Mouse (Mus musculus) retina, adult 2 months (tissue): ENCODE measurements at regions not wholly inside any gene's neighbourhood (a gene's known extent, or its start where the extent isn't known, plus 50 kb on each side); places are given as distances from the start of the nearest gene placed in this dataset.
A peak's percentile ranks its signal among the peaks of the same experiment; 100 is the strongest.

Source experiments
- DNase-seq: peaks from one replicate; pipeline ENCODE4 v3.0.0-alpha.2; 2012; ENCODE audit warnings: low read depth, low spot score

- no peak for DNase-seq
Measured at GRCm38 (mm10) chr19:14035371-14035770, 122.0 kb downstream of the Olfr1505 start.

- no peak for DNase-seq
Measured at GRCm38 (mm10) chr19:14035785-14036184, 122.5 kb downstream of the Olfr1505 start.

- DNase-seq: no peak
Measured at GRCm38 (mm10) chr19:14036750-14037149, 123.4 kb downstream of the Olfr1505 start.

- no peak for DNase-seq
Measured at GRCm38 (mm10) chr19:14042753-14043152, 129.4 kb downstream of the Olfr1505 start.

- no peak for DNase-seq
Measured at GRCm38 (mm10) chr19:14045456-14045855, 132.1 kb downstream of the Olfr1505 start.

- no peak for DNase-seq
Measured at GRCm38 (mm10) chr19:14052052-14052451, 138.7 kb downstream of the Olfr1505 start.

DNA sequence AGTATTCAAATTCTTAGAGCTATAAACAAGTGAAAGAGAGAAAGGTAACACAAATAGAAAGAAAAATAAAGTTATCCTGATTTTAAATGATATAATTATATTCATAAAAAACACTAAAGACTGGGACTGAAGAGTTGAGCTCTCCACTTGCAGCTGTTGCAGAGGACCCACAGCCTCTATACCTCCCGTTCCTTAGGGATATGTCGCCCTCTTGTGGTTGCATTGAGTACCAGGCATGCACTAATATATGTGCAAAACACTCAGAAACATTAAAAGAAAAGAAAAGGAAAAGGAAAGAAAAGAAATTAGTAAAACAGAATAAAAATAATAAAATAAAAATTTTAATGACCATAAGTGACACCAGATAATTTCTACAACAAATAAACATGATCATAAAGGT, 167.2 kb downstream of the Olfr1505 start:
- DNase-seq: no peak

GRCm38 (mm10) chr19:14084726-14085125, 171.4 kb downstream of the Olfr1505 start:
- DNase-seq: no peak

DNA sequence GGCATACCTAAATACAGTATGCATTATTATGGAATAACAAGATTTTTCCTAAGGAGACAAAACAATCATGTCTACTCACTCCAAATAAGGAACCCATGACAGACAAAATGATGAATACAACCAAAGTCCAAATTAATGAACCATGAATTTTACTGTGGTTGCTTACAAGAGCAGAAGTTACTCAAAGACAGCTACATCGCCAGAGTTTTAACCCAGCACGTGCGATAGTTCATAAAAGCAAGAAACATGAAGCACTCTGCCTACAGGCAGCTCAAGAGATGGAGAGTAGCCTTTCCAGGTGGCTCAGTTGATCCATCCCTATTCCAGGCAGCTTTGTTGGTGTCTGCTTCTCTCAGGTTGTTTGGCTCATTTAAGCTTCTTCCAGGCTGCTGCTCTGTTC, 176.8 kb downstream of the Olfr1505 start:
- no peak for DNase-seq

DNA sequence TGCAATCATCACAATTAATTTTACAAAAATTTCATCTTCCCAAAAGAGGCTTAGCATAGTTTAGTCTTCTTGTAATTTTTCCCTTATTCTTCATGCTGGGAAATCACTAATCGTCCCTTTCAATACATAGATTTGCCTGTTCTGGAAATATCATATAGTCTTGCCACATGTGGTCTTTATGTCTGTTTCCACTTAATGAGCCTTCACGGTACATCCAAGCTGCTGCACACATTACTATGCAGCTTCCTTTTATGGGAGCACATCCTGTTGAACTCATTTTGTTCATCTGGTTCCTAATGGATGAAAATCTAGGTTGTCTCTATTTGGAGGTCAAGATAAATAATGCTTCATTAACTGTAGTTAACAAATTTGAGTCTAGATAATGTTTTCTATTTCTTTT, 180.9 kb downstream of the Olfr1505 start:
- no peak for DNase-seq

DNA sequence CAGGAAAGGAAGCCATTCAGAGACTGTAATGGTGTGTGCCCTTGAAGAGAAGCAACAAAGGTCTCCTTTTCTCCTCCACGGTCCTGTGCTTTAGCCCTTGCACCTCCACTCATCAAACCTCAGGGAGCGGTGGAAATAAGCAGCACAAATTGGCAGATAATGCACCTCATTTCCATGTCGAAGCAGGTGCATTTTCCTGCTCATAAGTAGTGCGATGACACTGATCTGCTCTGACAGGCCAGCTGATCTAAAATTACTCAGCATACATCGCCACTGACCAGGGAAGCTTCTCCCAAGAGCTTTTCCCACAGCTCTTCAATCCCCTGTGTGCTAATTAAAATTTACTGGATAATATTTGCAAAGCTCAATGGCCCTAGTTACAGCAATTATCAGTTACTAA, 182.9 kb downstream of the Olfr1505 start:
- peak; percentile 16 for DNase-seq

GRCm38 (mm10) chr19:14109091-14109490, 195.8 kb downstream of the Olfr1505 start:
- no peak for DNase-seq

DNA sequence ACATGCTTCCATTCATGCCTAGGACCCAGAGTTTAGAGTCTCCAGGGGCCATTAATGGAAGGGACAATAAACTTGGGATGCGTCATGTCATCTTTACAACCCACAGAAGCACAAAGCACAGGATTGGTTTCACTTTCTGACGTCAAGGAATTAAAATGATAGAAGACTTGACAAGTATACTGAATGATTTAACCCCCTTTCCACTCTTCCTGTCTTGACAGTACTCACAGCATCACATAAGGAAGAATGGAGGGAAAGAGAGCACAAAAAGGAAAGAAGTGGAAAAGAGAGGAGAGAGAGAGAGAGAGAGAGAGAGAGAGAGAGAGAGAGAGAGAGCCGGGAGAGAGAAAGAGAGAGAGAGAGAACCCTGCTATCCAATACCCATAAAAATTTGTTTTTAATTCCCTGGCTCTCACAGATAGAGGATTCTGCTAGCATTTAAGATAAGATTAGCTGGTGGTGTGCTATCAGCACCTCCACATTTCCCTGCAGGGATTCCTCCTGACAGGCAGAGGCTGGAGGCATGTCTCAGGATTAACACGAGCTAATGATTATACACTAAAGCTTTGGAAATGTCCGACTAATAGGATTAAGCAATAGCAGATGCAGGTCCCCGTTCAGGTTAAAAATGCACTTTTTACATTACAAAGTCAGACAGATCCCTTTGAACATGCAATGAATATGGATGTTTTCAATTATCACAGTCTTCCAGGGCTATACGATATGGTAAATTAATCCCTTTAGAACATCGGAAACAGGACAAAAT, 210.2 kb downstream of the Olfr1505 start:
- DNase-seq: no peak

DNA sequence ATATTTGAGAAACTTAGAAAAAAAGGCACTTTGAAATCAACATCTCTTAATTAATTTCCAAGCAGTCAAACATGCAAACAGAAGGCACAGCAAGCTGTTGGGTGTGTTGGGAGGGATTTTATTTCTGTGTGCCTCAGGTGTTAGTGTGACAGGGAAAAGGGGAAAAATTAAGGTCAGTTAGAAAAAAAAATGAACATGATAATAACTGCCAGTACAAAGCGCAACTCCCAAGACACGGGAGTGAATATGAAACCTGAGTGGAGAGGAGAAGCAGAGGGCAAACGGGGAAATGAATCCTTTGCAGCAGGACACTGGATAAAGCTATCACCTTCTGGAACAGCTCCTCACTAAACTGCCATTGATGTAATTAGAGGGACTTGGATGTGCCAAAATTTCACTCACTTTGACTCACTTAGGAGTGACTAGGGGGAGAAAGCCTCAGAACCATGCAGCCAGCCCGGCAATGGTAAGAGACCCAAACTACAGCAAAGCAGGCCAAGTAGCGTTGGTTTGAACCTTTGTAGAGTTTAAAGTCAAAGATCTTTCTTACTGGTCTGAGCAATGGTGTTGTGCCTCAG, 211.0 kb downstream of the Olfr1505 start:
- DNase-seq: no peak

DNA sequence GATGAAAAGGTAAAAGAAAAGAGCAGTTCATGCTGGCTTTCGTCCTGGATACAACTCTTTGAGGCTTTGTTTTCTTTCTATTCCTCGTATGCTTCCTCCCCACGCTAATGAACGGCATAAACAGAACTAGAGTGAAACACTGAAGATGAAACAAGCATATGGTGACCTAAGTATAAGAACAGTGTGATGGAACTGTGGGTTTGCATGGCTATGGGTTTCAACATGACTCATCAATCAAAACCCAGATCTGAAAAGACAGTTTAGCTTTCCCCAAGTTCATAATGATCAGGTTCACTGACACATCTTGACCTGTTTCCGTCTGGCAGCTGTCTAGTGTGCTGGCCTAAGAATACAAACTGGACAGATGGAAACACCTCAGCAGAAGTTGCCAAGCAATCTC, 211.7 kb downstream of the Olfr1505 start:
- DNase-seq: no peak

DNA sequence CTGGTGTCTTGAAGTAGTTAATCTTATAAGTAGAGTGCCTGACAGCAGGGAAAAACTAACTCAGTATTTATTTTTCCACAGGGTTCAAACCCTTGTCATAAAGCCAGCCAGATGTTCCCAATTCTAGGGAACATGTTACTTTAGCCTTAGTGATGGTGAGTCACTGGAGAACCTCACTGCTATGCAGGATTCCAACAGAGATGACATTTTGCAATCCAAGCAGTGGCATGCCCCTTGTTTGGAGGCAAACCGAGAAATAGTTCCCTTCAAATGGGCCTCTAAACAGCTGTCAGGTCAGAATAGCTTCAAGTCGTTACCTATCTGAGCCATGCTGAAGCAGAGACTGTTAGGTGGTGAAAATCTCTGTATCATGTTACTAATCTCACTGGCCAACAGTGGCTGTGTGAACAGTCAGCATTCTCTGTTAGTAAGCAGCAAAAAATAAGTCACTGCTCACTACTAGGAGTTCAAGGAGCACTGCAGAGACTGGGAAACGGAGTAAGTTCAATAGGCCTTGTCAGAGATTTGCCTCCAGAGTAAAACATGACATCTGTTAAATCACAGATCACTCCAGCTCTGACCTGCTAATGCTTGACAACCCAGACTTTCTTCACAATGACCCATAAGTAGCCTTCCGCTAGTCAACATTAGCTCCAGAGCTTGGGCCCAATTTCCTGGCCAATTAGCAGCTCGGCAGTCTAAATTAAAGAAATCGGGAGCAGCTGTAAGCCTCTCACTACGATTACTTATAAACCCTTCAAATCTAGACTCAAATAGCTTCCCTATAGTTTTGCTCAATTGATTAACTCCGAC, 215.3 kb downstream of the Olfr1505 start:
- no peak for DNase-seq

GRCm38 (mm10) chr19:14161217-14161616, 247.9 kb downstream of the Olfr1505 start:
- no peak for DNase-seq

DNA sequence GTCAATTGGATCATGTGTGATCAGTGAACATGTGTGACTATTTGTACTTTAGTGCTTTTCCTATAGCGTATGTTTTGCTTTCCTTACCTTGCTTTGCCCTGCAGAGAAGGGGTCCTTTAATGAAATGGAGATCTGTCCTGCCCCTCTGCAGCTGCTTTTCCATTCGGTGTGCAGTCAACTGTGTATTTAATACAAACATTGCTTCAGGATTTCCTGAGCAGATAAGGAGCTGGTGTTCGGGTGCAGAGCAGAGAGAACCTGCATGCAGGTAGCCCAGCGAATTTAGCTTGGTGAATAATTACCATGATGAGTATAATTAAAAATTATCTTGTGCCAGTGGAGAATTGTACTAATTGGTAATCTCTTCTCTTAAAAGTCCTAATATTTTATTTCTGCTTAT, 249.4 kb downstream of the Olfr1505 start:
- no peak for DNase-seq

- no peak for DNase-seq
Measured at GRCm38 (mm10) chr19:14165775-14166174, 252.4 kb downstream of the Olfr1505 start.

GRCm38 (mm10) chr19:14180244-14180643, 266.9 kb downstream of the Olfr1505 start:
- DNase-seq: no peak

DNA sequence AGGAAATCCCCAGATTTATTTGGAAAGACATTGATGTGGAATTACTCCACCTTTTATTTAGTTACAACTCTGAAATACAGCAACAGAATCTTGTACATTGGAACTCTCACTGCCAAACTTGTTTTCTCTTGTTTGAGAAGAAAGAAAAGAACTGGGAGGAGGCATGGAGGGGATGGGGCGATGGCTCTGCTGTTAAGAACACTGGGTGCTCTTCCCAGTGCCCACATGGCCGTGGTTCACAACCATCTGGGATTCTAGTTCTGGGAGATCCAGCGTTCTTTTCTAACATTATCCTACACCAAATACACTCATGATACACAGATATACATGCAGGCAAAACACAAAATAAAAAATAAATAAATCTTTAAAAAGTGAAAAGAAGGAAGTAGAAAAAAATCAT, 267.6 kb downstream of the Olfr1505 start:
- no peak for DNase-seq

DNA sequence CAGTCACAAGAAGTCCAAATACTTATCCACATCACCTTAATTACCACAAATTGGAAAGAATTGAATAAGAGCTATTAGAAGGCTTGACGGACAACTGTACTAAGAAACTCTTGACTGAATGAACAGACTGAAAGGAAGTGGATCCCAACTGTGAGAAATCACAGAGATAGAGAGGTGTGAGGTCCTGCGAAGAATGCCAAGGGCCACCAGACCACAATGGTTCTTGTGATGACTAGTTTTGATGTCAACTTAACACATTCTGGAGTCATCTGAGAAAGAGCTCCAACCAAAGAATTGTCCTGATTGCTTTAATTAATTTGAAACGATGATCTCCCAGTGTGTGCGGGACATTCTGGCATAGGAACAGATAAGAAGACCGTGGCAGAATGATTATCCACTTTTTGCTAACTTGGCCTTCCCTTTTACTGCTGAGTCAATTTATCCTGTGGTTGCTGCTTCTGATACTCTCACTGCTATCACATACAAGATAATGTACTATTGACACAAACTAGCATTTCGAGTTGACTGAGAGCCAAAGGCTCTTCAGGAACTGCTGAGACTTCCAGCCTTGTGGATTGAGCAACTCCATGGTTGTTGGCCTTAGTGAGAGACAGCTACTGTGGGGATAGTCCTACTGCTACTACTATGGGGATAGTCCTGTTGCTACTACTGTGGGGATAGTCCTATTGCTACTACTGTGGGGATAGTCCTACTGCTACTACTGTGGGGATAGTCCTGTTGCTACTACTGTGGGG, 268.5 kb downstream of the Olfr1505 start:
- no peak for DNase-seq
